ENCODE assay signal across 17 mouse cellular contexts in the genomic region with DNA sequence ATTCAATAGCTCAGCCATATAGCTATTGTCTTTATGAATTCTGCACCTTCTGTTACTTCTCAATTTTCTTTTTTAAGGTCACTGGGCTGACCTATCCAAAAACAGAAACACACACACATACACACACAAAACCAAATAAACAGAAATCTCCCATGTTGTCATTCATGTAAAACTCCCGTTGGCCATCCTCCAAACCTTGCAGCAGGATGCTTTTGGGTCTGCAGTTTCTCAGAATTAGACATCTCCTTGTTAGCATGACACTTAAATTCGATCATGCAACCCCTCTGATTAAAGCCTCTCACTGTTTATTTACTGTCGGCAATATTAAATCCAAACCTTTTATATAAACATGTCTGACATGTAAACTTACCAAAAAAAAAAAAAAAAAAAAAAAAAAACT. TPM values are rescaled to one million over a fixed set of nuclear protein-coding genes. Genes with fewer than 3 reads are reported as not detected.
A peak's percentile ranks its signal among the peaks of the same experiment; 100 is the strongest.
DNase-seq lines count a peak whose midpoint lies in the region; ATAC-seq lines count a peak whose summit lies in the region.
"Had no signal": no experiment of that assay in that cellular context is flagged by ENCODE, and none has a peak within 500 bp of the region (broad histone marks: within the 10 kb centered on the region; RNA-seq: fewer than 3 reads in every experiment).

No protein-coding gene starts in this region.

- 0 out of 2 replicates have a peak, but pooled peaks have one; percentile 4 for ATAC-seq in embryonic facial prominence, embryonic 11.5 days (replicated peaks; ENCODE audit: insufficient number of reproducible peaks, low FRiP score, low TSS enrichment, low read depth)
- no peak for ATAC-seq in kidney, embryonic 15.5 days (replicated peaks; ENCODE audit: low FRiP score)
- peak; percentile 13; the same call in 1 of the 2 replicates for ATAC-seq in embryonic facial prominence, embryonic 14.5 days (ENCODE audit: low read depth)

- peak; percentile 68 for DNase-seq in embryonic facial prominence, embryonic 11.5 days (ENCODE audit: low spot score)
- no peak for DNase-seq in embryonic facial prominence, embryonic 10.5 days (ENCODE audit: low spot score)
- DNase-seq in kidney, postnatal 25 days, result no peak
- peak; percentile 45 for DNase-seq in 3T3-L1 (ENCODE audit: low read depth, low spot score)
- peak; percentile 83 for DNase-seq in embryonic facial prominence, embryonic 14.5 days (ENCODE audit: low spot score)
- DNase-seq in adrenal gland, postnatal 4 days (ENCODE audit: low spot score in 2 of 2), result no peak
- no peak for DNase-seq in urinary bladder, postnatal 25 days (ENCODE audit: low spot score)
- DNase-seq: adrenal gland, adult 2 months; cerebellum, adult 2 months; gastrocnemius, postnatal 14 days; kidney, adult 8-10 months had no signal

- H3K36me3 ChIP-seq in embryonic facial prominence, embryonic 11.5 days (replicated peaks; ENCODE audit: control insufficient read depth, insufficient read depth, low read depth, low read length), result no peaks in the 10 kb centered on the region; the same call in 1 of the 2 replicates
- peaks cover 77% of the 10 kb centered on the region for H3K36me3 ChIP-seq in embryonic facial prominence, embryonic 10.5 days (replicated peaks)
- peaks cover 23% of the 10 kb centered on the region for H3K36me3 ChIP-seq in kidney, embryonic 15.5 days
- H3K36me3 ChIP-seq in embryonic facial prominence, embryonic 14.5 days (ENCODE audit: control insufficient read depth, insufficient read depth, low read length), result peaks cover 58% of the 10 kb centered on the region

- no peak overlapping the region for H3K27ac ChIP-seq in embryonic facial prominence, embryonic 11.5 days (replicated peaks; ENCODE audit: low read depth, low read length)
- H3K27ac ChIP-seq in embryonic facial prominence, embryonic 10.5 days (replicated peaks), result no peak overlapping the region
- H3K27ac ChIP-seq in kidney, embryonic 15.5 days, result 0 out of 2 replicates have a peak overlapping the region, but pooled peaks have one; percentile 52
- peak overlapping the region; percentile 86 for H3K27ac ChIP-seq in embryonic facial prominence, embryonic 14.5 days (replicated peaks; ENCODE audit: low read depth, low read length)
- H3K27ac ChIP-seq: liver, embryonic 14.5 days; macrophage; midbrain, embryonic 12.5 days had no signal

- WGBS in embryonic facial prominence, embryonic 11.5 days, result 56% methylated on average over 3 of the region's 3 CpGs
- WGBS in embryonic facial prominence, embryonic 10.5 days, result 59% methylated on average over 3 of the region's 3 CpGs
- WGBS in kidney, embryonic 15.5 days, result 46% methylated on average over 3 of the region's 3 CpGs
- 40% methylated on average over 3 of the region's 3 CpGs for WGBS in embryonic facial prominence, embryonic 14.5 days

- peaks cover 2% of the 10 kb centered on the region; the same call in 1 of the 2 replicates for H3K4me1 ChIP-seq in embryonic facial prominence, embryonic 11.5 days (ENCODE audit: control insufficient read depth, insufficient read depth, low read length)
- H3K4me1 ChIP-seq in embryonic facial prominence, embryonic 10.5 days, result peaks cover 24% of the 10 kb centered on the region
- H3K4me1 ChIP-seq in kidney, embryonic 15.5 days, result peaks cover 25% of the 10 kb centered on the region
- peaks cover 20% of the 10 kb centered on the region for H3K4me1 ChIP-seq in embryonic facial prominence, embryonic 14.5 days (ENCODE audit: control insufficient read depth, insufficient read depth, low read length)
- H3K4me1 ChIP-seq: midbrain, embryonic 12.5 days had no signal

- H3K27me3 ChIP-seq in embryonic facial prominence, embryonic 11.5 days (ENCODE audit: control insufficient read depth, insufficient read depth, low read length), result no peaks in the 10 kb centered on the region
- no peaks in the 10 kb centered on the region for H3K27me3 ChIP-seq in embryonic facial prominence, embryonic 10.5 days (replicated peaks; ENCODE audit: low read depth, poor library complexity, severe bottlenecking)
- H3K27me3 ChIP-seq in kidney, embryonic 15.5 days, result no peaks in the 10 kb centered on the region
- no peaks in the 10 kb centered on the region for H3K27me3 ChIP-seq in embryonic facial prominence, embryonic 14.5 days (replicated peaks; ENCODE audit: control insufficient read depth, insufficient read depth, low read length)
- H3K27me3 ChIP-seq: hindbrain, embryonic 15.5 days had no signal

- no peak overlapping the region for H3K9ac ChIP-seq in embryonic facial prominence, embryonic 11.5 days (replicated peaks; ENCODE audit: low read length)
- no peak overlapping the region for H3K9ac ChIP-seq in kidney, embryonic 15.5 days
- peak overlapping the region; percentile 30; the same call in 1 of the 2 replicates for H3K9ac ChIP-seq in embryonic facial prominence, embryonic 14.5 days (ENCODE audit: low read depth, low read length)
- H3K9ac ChIP-seq: hindbrain, embryonic 15.5 days; liver, embryonic 14.5 days; midbrain, embryonic 12.5 days had no signal

- H3K9me3 ChIP-seq in embryonic facial prominence, embryonic 11.5 days (replicated peaks; ENCODE audit: control insufficient read depth, low read length), result no peaks in the 10 kb centered on the region
- 0 out of 2 replicates have a peak, but pooled peaks cover 12% of the 10 kb centered on the region for H3K9me3 ChIP-seq in embryonic facial prominence, embryonic 10.5 days
- H3K9me3 ChIP-seq in kidney, embryonic 15.5 days (replicated peaks), result no peaks in the 10 kb centered on the region
- no peaks in the 10 kb centered on the region for H3K9me3 ChIP-seq in embryonic facial prominence, embryonic 14.5 days (ENCODE audit: control insufficient read depth, low read length)
- H3K9me3 ChIP-seq: hindbrain, embryonic 15.5 days; midbrain, embryonic 12.5 days had no signal

- no peak overlapping the region for H3K4me2 ChIP-seq in embryonic facial prominence, embryonic 11.5 days (ENCODE audit: low read depth, low read length)
- no peak overlapping the region for H3K4me2 ChIP-seq in kidney, embryonic 15.5 days
- H3K4me2 ChIP-seq in embryonic facial prominence, embryonic 14.5 days (ENCODE audit: low read depth, low read length), result 0 out of 2 replicates have a peak overlapping the region, but pooled peaks have one; percentile 25
- H3K4me2 ChIP-seq: hindbrain, embryonic 15.5 days; midbrain, embryonic 12.5 days had no signal

- no peak overlapping the region for H3K4me3 ChIP-seq in embryonic facial prominence, embryonic 11.5 days (ENCODE audit: low read depth, low read length)
- no peak overlapping the region for H3K4me3 ChIP-seq in embryonic facial prominence, embryonic 10.5 days
- no peak overlapping the region for H3K4me3 ChIP-seq in kidney, embryonic 15.5 days (replicated peaks)
- no peak overlapping the region for H3K4me3 ChIP-seq in embryonic facial prominence, embryonic 14.5 days (ENCODE audit: low read depth, low read length)
- H3K4me3 ChIP-seq: hindbrain, embryonic 15.5 days; midbrain, embryonic 12.5 days had no signal

RNA-seq across cellular contexts. Expression of a gene that starts 3.4 kb away (rescaled TPM):
- 0.84 and 0.89 TPM in 2 replicates for polyA plus RNA-seq in embryonic facial prominence, embryonic 11.5 days (2014; fragmentation: Nextera tagmentation; extraction: Ambion mirVana)
- 0.87 and 0.88 TPM in 2 replicates for polyA plus RNA-seq in embryonic facial prominence, embryonic 10.5 days (2016; fragmentation: Nextera tagmentation; extraction: Ambion mirVana)
- 0.68 and 0.97 TPM in 2 replicates for polyA plus RNA-seq in kidney, embryonic 15.5 days (2015; fragmentation: Nextera tagmentation; extraction: Ambion mirVana)
- 5.0 TPM in 2 replicates for polyA plus RNA-seq in embryonic facial prominence, embryonic 14.5 days (2014; fragmentation: Nextera tagmentation; extraction: Ambion mirVana)
- total RNA-seq in adrenal gland, postnatal 4 days (2021), result 10 to 100 TPM in 1 of 2 experiments, 1 to 10 TPM in 1; 8.8 to 10.3 TPM
- polyA plus RNA-seq: macrophage; spleen, adult 2 months had no signal

Comparison
In these comparisons a context has a peak if more than half of its experiments do, and no peak if none do; other contexts are left out.
1. DNase-seq: peak in embryonic facial prominence, embryonic 11.5 days (single experiment), 3T3-L1 (single experiment) and embryonic facial prominence, embryonic 14.5 days (single experiment); none in embryonic facial prominence, embryonic 10.5 days (single experiment), kidney, postnatal 25 days (0 of 2), adrenal gland, postnatal 4 days (0 of 2) and urinary bladder, postnatal 25 days (single experiment).
2. H3K27ac ChIP-seq: peak in kidney, embryonic 15.5 days (single experiment) and embryonic facial prominence, embryonic 14.5 days (single experiment); none in embryonic facial prominence, embryonic 11.5 days (single experiment) and embryonic facial prominence, embryonic 10.5 days (single experiment).